Mouse (Mus musculus) embryo, embryonic 11.5 days (tissue): ENCODE data around the gene Dlat.

ENCODE experiments used
- DNase-seq: peaks from one replicate; pipeline ENCODE4 v3.0.0-alpha.2; 2012; ENCODE audit warnings: low read depth, low spot score

The Dlat gene

GRCm38 (mm10) chr9:50659392-50660217, at the start of gene Dlat:
Gene Dlat, minus strand, starts transcription at chr9:50659780.
- peak; percentile 83 for DNase-seq

- no peak for DNase-seq
Observed at GRCm38 (mm10) chr9:50709108-50709507, 49.5 kb upstream of the Dlat start.

DNA sequence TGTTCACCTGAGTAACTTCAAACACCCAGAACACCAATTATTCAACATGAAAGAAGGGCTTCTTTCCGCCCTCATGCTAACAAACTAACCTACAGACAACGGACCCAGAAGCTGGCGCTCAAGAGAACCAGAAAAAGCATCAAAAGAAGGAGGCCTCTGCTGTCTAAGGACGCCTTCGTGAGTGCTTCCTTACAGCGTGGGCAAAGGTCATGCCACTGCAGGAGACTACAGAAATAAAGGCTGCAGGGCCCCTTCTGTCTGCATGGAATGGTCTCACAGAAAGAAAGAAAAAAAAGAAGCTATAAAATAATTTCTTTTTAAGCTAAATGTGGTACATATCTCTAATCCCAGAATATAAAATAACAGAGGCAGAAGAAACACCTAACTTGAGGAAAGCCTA, 45.3 kb upstream of the Dlat start:
- DNase-seq: no peak

GRCm38 (mm10) chr9:50700921-50701691, 41.5 kb upstream of the Dlat start:
- no peak for DNase-seq

DNA sequence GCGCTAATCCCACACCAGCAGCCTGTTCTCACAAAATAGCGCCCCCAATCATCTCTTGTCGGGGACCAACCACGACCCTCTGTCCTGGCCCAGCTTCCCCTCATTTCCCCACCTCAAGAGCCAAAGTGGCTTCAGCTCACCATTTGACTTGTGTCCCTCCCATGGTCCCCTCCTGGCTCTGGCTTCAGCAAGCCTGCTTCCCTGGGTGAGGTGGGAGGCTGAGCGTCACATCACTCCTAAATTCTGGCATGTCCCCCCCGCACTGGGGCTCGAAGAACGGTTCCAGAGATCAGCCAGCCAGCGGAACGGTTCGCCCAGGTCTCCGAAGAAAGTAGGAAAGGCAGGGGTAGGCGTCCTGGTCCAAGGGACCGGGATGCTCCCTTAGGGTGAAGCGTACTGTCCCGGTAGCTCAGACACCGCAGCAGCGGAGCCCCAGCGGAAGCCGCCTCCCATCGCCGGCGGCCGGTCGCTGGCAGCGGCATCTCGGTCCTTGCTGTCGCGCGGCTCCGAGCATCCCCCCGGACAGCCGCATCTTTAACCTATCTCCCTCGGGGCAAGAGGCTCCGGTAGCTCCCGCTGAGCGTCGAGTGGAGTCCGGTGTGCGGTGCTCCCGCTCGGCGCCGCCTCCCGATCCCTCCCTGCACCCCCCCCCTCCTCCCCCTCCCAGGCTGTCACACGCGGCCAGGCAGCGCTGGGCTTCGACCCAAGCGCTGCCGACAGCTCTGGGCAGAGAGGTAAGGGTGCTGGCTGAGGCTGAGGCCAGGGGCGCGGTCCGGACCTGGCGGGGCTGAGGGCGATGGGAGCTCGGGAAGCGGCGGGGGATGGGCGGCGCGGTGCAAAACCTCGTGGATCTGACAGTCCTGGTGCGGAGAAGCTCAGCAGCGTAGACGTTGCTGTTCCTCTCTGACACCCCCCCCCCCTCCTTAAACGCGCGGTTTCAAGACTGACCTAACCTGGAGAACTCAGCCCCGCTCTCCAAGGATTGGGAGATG, 39.1 kb upstream of the Dlat start:
- no peak for DNase-seq

DNA sequence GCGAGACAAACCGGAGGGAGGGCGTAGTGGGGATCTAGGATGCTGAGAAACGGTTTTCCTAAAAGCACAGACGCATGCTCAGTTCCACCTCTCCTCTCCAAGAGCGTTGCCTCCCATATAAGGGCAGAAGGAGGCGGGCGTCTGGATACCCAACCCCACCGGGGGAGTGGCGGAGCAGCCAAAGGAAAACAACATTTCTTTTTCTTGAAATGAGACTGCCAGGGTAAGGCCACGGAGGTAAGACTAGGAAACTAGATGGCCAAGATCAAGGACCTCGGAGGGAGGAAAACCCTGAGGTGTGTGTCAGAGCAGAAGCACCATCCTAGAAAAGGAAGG, 38.1 kb upstream of the Dlat start:
- DNase-seq: no peak

DNA sequence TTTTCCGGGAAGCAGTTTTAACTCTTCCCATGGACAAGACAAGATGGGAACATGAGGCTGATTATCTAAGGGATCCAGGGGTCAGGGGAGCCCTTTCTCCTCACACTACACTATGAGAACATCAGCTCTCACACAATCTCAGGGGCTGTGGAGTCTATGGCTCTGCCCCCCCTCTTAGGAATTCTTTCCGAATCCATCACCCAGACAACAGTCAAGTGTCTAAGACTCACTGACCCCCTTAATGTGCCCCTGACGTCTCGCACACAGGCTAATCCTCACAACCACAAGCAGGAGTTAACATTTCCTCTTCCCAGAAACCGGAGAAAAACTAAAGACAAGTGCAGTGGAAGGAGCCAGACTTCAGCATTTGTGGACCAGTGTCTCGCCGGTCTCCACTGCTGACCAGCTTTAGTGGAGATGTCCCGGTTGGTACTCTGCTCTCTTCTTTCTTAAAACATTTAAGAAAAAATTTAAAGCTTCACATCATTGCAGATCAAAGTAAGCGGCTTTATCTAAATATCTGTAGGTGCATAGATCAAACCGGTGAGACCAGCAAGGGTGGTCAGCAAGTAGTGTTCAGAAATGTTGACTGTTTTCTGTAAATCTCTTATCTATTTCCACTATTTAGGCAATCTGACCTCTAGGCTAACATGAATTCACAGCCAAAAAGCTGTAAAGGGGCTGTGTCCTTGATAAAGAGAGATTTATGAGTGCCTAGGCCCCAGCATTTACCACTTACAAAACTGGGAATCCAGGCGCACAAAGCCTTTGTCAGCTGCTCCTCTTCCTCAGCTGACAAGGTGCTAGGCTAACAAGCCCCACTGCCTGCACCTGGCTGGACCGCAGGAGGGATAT, 37.5 kb upstream of the Dlat start:
- no peak for DNase-seq

GRCm38 (mm10) chr9:50695153-50695552, 35.6 kb upstream of the Dlat start:
- DNase-seq: no peak

DNA sequence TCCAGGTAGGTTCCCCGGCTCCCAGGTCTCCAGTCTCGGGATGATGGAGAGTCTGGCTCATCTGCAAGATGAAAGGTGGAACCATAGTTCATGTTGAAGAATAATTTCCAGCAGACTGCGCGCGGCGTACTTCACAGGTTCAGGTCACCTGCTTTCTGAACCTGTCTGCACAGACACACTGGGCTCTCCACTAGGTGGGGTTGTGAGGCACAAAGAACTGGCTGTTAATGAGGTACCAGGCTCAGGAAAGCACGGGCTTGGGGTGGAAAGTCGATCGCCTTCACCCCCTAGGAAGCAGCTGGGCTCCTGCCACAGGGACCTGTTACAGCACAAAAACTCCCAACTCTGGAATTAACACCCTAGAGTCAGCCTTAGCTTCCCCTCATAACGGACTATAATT, 34.1 kb upstream of the Dlat start:
- DNase-seq: no peak

GRCm38 (mm10) chr9:50692626-50693580, 33.3 kb upstream of the Dlat start:
- DNase-seq: no peak

GRCm38 (mm10) chr9:50686866-50687652, 27.5 kb upstream of the Dlat start:
- no peak for DNase-seq

DNA sequence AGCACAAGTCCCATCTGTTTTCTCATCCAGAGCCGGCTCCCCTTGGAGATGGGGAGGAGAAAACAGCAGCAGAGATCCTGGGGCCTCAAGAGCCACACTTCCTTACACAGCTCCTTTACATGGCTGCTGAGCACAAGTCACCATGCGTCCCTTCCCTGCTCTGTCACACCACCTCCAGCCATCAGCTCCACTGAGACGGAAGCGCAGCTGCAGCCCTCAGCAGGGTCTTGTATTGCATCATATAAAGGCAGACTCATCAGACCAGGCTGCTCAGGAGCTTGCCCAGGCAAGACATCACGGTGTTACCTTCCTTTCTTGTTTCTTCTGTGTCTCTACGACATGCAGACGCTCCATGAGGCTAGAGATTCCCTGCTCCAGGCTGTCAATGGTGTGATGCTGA, 22.1 kb upstream of the Dlat start:
- no peak for DNase-seq

- no peak for DNase-seq
Observed at GRCm38 (mm10) chr9:50679406-50679805, 19.8 kb upstream of the Dlat start.

DNA sequence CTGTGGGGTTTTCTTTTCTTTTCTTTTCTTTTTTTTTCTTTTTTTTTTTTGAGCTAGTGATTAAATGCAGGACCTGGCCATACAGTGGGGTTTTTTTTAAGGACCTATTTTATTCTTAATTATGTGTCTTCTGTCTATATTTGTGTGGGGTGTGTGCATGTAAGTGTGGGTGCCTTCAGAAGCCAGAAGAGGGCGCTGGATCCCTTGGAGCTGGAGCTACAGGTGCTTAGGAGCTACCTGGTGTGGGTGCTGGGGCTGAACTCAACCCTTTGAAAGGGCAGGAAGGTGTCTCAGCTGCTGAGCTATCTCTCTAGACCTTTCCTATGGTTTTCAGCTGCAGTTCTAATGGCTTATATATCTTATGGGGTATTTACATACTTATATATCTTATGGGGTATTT, 15.2 kb upstream of the Dlat start:
- DNase-seq: no peak

GRCm38 (mm10) chr9:50670690-50671089, 11.1 kb upstream of the Dlat start:
- no peak for DNase-seq

DNA sequence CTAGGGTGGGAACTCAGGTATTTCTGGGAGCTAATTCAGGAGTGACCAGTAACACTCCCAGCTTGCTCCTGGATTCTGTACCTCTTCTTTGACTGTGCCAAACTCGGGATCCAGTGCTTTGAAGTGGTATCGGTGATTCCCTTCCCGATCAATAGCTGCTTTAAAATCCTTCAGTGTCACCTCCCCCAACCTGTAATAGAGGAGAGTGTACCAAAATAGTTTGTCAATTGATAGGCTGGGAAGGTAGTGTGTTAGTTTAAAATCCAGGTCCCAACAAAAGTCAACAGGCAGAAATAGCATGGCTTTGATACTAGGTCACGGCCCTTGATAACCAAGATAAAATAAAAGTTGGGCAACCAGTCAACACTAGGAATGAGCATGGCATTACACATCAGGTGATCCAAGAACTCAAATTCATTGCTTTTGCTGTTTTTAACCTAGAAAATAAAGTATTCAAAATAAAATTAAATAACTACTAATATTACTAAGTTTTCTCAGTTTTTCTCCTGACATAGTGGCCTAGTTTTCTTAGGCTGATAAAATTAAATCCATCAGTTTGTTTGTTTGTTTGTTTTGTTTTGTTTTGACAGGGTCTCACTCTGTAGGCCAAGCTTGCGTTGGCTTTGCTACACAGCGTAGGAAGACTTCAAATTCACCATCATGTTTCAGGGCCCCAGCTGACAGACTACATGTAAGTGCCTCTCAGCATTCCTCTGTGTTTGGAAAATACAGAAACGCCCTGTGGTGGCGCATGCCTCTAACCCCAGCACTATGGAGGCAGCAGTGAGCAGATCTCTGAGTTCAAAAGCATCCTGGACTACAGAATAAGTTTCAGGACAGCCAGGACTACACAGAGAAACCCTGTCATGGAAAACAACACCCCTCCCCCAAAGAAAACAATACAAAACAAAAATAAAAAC, 8.3 kb upstream of the Dlat start:
- no peak for DNase-seq

- DNase-seq: no peak
Observed at GRCm38 (mm10) chr9:50666442-50666841, 6.9 kb upstream of the Dlat start.

GRCm38 (mm10) chr9:50664826-50665225, 5.2 kb upstream of the Dlat start:
- no peak for DNase-seq
